Mouse (Mus musculus) stomach, embryonic 16.5 days (tissue): Measurements from ENCODE around the gene Zfp459. TPM values are rescaled to one million over a fixed set of nuclear protein-coding genes. Genes with fewer than 3 reads are reported as not detected.
"Not testable (repeated sequence)": the region's sequence is repeated elsewhere in the genome, so short reads cannot be mapped to it uniquely, and the experiment has no call there.

Source experiments
- ATAC-seq: fragments of 200-750 bp; cut with Nextera tagmentation; 2 replicates; pipeline ENCODE4 v1.8.0; 2017; ENCODE audit warnings: moderate number of reproducible peaks, moderate TSS enrichment; ENCODE audit not compliant: insufficient read depth, low FRiP score
- H3K27ac ChIP-seq: fragments of 300-500 bp; sonication (generic); 2 replicates; pipeline ENCODE4 v1.5.1; 2014; ENCODE audit warnings: low read length
- H3K27me3 ChIP-seq: fragments of 300-500 bp; sonication (generic); 2 replicates; pipeline ENCODE4 v1.6.1; 2014; ENCODE audit warnings: low read length, control low read depth, mixed read lengths; ENCODE audit not compliant: control insufficient read depth, insufficient read depth
- H3K36me3 ChIP-seq: fragments of 300-500 bp; sonication (generic); 2 replicates; pipeline ENCODE4 v1.6.1; 2014; ENCODE audit warnings: low read length; ENCODE audit not compliant: control insufficient read depth, insufficient read depth
- H3K4me1 ChIP-seq: fragments of 300-500 bp; sonication (generic); 2 replicates; pipeline ENCODE4 v1.6.1; 2014; ENCODE audit warnings: low read length, control low read depth, mixed read lengths; ENCODE audit not compliant: control insufficient read depth, insufficient read depth
- H3K4me2 ChIP-seq: fragments of 300-500 bp; sonication (generic); 2 replicates; pipeline ENCODE4 v1.6.1; 2014; ENCODE audit warnings: low read depth, low read length, mixed read lengths
- H3K4me3 ChIP-seq: fragments of 300-500 bp; sonication (generic); replicated peaks from 2 replicates; pipeline ENCODE4 v1.5.1; 2014; ENCODE audit warnings: mild to moderate bottlenecking, low read length
- H3K9ac ChIP-seq: fragments of 300-500 bp; sonication (generic); 2 replicates; pipeline ENCODE4 v1.6.1; 2014; ENCODE audit warnings: low read length
- H3K9me3 ChIP-seq: fragments of 300-500 bp; sonication (generic); replicated peaks from 2 replicates; pipeline ENCODE4 v1.6.1; 2016; ENCODE audit warnings: low read length, control low read depth; ENCODE audit not compliant: control insufficient read depth
- WGBS: fragments of 180-500 bp; shearing (Covaris S2); extraction: QIAGEN DNeasy Blood & Tissue Kit; methylation state at CpG from one replicate; pipeline ENCODE4 v1.1.7; 2014; 5-methylcytosine and 5-hydroxymethylcytosine counted together
- polyA plus RNA-seq: library from polyadenylated mRNA; unstranded; fragments of >200 nt; fragmentation: Nextera tagmentation; extraction: Ambion mirVana; gene quantifications from 2 replicates; pipeline ENCODE4 v1.2.1, GENCODE M21; 2015

Zfp459 gene
- polyA plus RNA-seq: 0.75 and 1.2 TPM in 2 replicates

GRCm38 (mm10) chr13:67421207-67421857, at the start of gene Zfp459:
Gene Zfp459 (minus strand): TSS chr13:67421418.
- H3K27me3 ChIP-seq: no peaks in the 10 kb centered on the region
- WGBS: under 1% methylated on average over 22 of the region's 22 CpGs
- no peaks in the 10 kb centered on the region for H3K9me3 ChIP-seq
- no peaks in the 10 kb centered on the region for H3K4me1 ChIP-seq
- H3K9ac ChIP-seq: peak within 1 kb of the TSS; percentile 76
- peak within 1 kb of the TSS; percentile 71 for H3K4me3 ChIP-seq
- ATAC-seq: peak; percentile 81
- H3K36me3 ChIP-seq: no peaks in the 10 kb centered on the region
- H3K4me2 ChIP-seq: peak within 1 kb of the TSS; percentile 66
- no peak within 1 kb of the TSS for H3K27ac ChIP-seq

- Histone ChIP-seq H3K27ac (no peak overlapping the region), H3K27me3 (no peaks in the 10 kb centered on the region), H3K4me1 (no peaks in the 10 kb centered on the region), H3K9ac (no peak overlapping the region), H3K4me3 (no peak overlapping the region), H3K9me3 (peaks cover 6% of the 10 kb centered on the region; the same call in 1 of the 2 replicates), H3K4me2 (no peak overlapping the region), H3K36me3 (peaks cover 24% of the 10 kb centered on the region)
- no peak for ATAC-seq
- WGBS: 87% methylated on average over 3 of the region's 3 CpGs
Observed at GRCm38 (mm10) chr13:67469274-67469673, 48.1 kb upstream of the Zfp459 start.

GRCm38 (mm10) chr13:67463506-67464185, 42.4 kb upstream of the Zfp459 start:
- not testable (repeated sequence) for H3K4me2 ChIP-seq, H3K9ac ChIP-seq, H3K36me3 ChIP-seq, H3K4me3 ChIP-seq, ATAC-seq, H3K4me1 ChIP-seq, H3K27me3 ChIP-seq, H3K27ac ChIP-seq, H3K9me3 ChIP-seq
- 75% methylated on average over 2 of the region's 5 CpGs for WGBS

GRCm38 (mm10) chr13:67452021-67452309, 30.7 kb upstream of the Zfp459 start:
- H3K4me1 ChIP-seq: 0 out of 2 replicates have a peak, but pooled peaks cover 3% of the 10 kb centered on the region
- H3K4me2 ChIP-seq: peak overlapping the region; percentile 75
- WGBS: 6% methylated on average over 3 of the region's 3 CpGs
- peak overlapping the region; percentile 68 for H3K4me3 ChIP-seq
- ATAC-seq: no peak
- peak overlapping the region; percentile 41 for H3K27ac ChIP-seq
- H3K36me3 ChIP-seq: peaks cover 2% of the 10 kb centered on the region; the same call in 1 of the 2 replicates
- H3K27me3 ChIP-seq: no peaks in the 10 kb centered on the region
- H3K9ac ChIP-seq: peak overlapping the region; percentile 78
- H3K9me3 ChIP-seq: no peaks in the 10 kb centered on the region

GRCm38 (mm10) chr13:67451172-67452020, 30.2 kb upstream of the Zfp459 start, which contains the start of gene Zfp874a:
Gene Zfp874a (minus strand): TSS chr13:67451624.
- H3K4me2 ChIP-seq: peak within 1 kb of the TSS; percentile 75
- no peaks in the 10 kb centered on the region for H3K27me3 ChIP-seq
- peaks cover 5% of the 10 kb centered on the region; the same call in 1 of the 2 replicates for H3K36me3 ChIP-seq
- peak; percentile 96 for ATAC-seq
- 0 out of 2 replicates have a peak, but pooled peaks cover 3% of the 10 kb centered on the region for H3K4me1 ChIP-seq
- under 1% methylated on average over 20 of the region's 20 CpGs for WGBS
- peak within 1 kb of the TSS; percentile 78 for H3K9ac ChIP-seq
- H3K4me3 ChIP-seq: peak within 1 kb of the TSS; percentile 68
- H3K9me3 ChIP-seq: no peaks in the 10 kb centered on the region
- peak within 1 kb of the TSS; percentile 49 for H3K27ac ChIP-seq

GRCm38 (mm10) chr13:67437095-67437494, 15.9 kb upstream of the Zfp459 start:
- not testable (repeated sequence) for H3K9ac ChIP-seq, H3K27me3 ChIP-seq, ATAC-seq, H3K4me2 ChIP-seq, H3K36me3 ChIP-seq, H3K9me3 ChIP-seq, H3K4me1 ChIP-seq, H3K4me3 ChIP-seq, H3K27ac ChIP-seq
- 75% methylated on average over 1 of the region's 3 CpGs for WGBS

GRCm38 (mm10) chr13:67428116-67428515, 6.9 kb upstream of the Zfp459 start:
- no peak overlapping the region for H3K9ac ChIP-seq
- no peaks in the 10 kb centered on the region for H3K36me3 ChIP-seq
- H3K9me3 ChIP-seq: no peaks in the 10 kb centered on the region
- H3K4me2 ChIP-seq: no peak overlapping the region
- 70% methylated on average over 3 of the region's 3 CpGs for WGBS
- no peak for ATAC-seq
- no peak overlapping the region for H3K27ac ChIP-seq
- H3K4me1 ChIP-seq: no peaks in the 10 kb centered on the region
- no peak overlapping the region for H3K4me3 ChIP-seq
- H3K27me3 ChIP-seq: no peaks in the 10 kb centered on the region

GRCm38 (mm10) chr13:67425699-67426098, 4.5 kb upstream of the Zfp459 start:
- H3K9ac ChIP-seq, H3K4me3 ChIP-seq, H3K9me3 ChIP-seq, H3K4me2 ChIP-seq, H3K27me3 ChIP-seq, H3K27ac ChIP-seq, H3K36me3 ChIP-seq, ATAC-seq, H3K4me1 ChIP-seq: not testable (repeated sequence)

- not testable (repeated sequence) for ATAC-seq, H3K36me3 ChIP-seq, H3K27me3 ChIP-seq, H3K9ac ChIP-seq, H3K4me2 ChIP-seq, H3K27ac ChIP-seq, H3K4me3 ChIP-seq, H3K4me1 ChIP-seq, H3K9me3 ChIP-seq
- 68% methylated on average over 2 of the region's 2 CpGs for WGBS
Observed at GRCm38 (mm10) chr13:67422532-67422931, 1.3 kb upstream of the Zfp459 start.
